Mouse (Mus musculus) embryonic facial prominence, embryonic 13.5 days (tissue): ENCODE measurements around the gene Gja3. TPM values are rescaled to one million over a fixed set of nuclear protein-coding genes. Genes with fewer than 3 reads are reported as not detected.
"Not testable (repeated sequence)": the region's sequence is repeated elsewhere in the genome, so short reads cannot be mapped to it uniquely, and the experiment has no call there.

Experiments
- ATAC-seq: fragments of 200-750 bp; cut with Nextera tagmentation; 2 replicates; pipeline ENCODE4 v1.8.0; 2017; ENCODE audit warnings: low read depth; ENCODE audit not compliant: insufficient number of reproducible peaks, insufficient read depth, low FRiP score, low TSS enrichment
- H3K27ac ChIP-seq: fragments of 300-500 bp; sonication (generic); 2 replicates; pipeline ENCODE4 v1.5.1; 2015; ENCODE audit warnings: moderate library complexity, mild to moderate bottlenecking, inconsistent platforms
- H3K27me3 ChIP-seq: fragments of 300-500 bp; sonication (generic); 2 replicates; pipeline ENCODE4 v1.6.1; 2015; ENCODE audit warnings: mild to moderate bottlenecking, inconsistent platforms
- H3K36me3 ChIP-seq: fragments of 300-500 bp; sonication (generic); 2 replicates; pipeline ENCODE4 v1.6.1; 2015; ENCODE audit warnings: mild to moderate bottlenecking, inconsistent platforms
- H3K4me1 ChIP-seq: fragments of 300-500 bp; sonication (generic); 2 replicates; pipeline ENCODE4 v1.6.1; 2015; ENCODE audit warnings: inconsistent platforms
- H3K4me2 ChIP-seq: fragments of 300-500 bp; sonication (generic); 2 replicates; pipeline ENCODE4 v1.6.1; 2015; ENCODE audit warnings: moderate library complexity, mild to moderate bottlenecking, inconsistent platforms
- H3K4me3 ChIP-seq: fragments of 300-500 bp; sonication (generic); 2 replicates; pipeline ENCODE4 v1.5.1; 2015; ENCODE audit warnings: mild to moderate bottlenecking, inconsistent platforms
- H3K9ac ChIP-seq: fragments of 300-500 bp; sonication (generic); 2 replicates; pipeline ENCODE4 v1.6.1; 2015; ENCODE audit warnings: mild to moderate bottlenecking, inconsistent platforms
- H3K9me3 ChIP-seq: fragments of 300-500 bp; sonication (generic); 2 replicates; pipeline ENCODE4 v1.6.1; 2016; ENCODE audit warnings: inconsistent platforms
- WGBS: fragments of 180-500 bp; shearing (Covaris S2); methylation state at CpG from one replicate; pipeline ENCODE4 v1.1.7; 2015; ENCODE audit warnings: mixed read lengths; 5-methylcytosine and 5-hydroxymethylcytosine counted together
- polyA plus RNA-seq: library from polyadenylated mRNA; unstranded; fragments of >200 nt; fragmentation: Nextera tagmentation; extraction: Ambion mirVana; gene quantifications from 2 replicates; pipeline ENCODE4 v1.2.1, GENCODE M21; 2015

Gja3 gene
- polyA plus RNA-seq, 1 experiment from 2014 or later: 1.3 TPM

- Histone ChIP-seq H3K9ac (no peak overlapping the region), H3K36me3 (no peaks in the 10 kb centered on the region), H3K4me3 (no peak overlapping the region), H3K9me3 (no peaks in the 10 kb centered on the region), H3K4me1 (peaks cover 13% of the 10 kb centered on the region), H3K4me2 (no peak overlapping the region), H3K27me3 (no peaks in the 10 kb centered on the region), H3K27ac (no peak overlapping the region)
- ATAC-seq: no peak
- 84% methylated on average over 7 of the region's 7 CpGs for WGBS
Measured at GRCm38 (mm10) chr14:57089107-57089506, 31.2 kb upstream of the Gja3 start.

DNA sequence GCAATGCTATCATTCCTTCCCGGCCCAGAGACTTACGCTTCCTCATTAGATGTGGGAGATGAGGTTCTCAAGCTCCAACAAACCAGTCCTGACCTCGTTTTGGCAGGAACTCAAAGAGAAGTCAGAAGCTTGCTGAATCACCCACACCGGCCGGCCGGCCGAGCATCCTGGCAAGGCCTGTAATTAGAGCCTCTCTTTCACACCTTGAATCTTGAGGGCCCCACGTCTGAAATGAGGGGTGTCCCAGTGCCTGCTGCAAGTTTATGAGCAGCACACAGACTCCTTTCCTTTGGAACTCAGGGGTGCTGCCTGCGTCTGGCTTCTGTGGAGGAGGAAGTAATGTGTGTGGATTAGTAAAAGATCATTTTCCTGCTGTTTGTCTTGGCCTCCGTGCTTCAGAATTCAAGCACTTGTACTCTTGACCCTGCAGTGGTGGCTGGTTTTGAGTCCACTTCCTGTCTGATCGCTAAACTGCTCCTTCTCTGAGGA is 26.3 kb upstream of the Gja3 start:
- ATAC-seq: no peak
- Histone ChIP-seq H3K27me3 (no peaks in the 10 kb centered on the region; the same call in 1 of the 2 replicates), H3K9ac (no peak overlapping the region), H3K9me3 (no peaks in the 10 kb centered on the region), H3K27ac (no peak overlapping the region), H3K36me3 (no peaks in the 10 kb centered on the region), H3K4me3 (no peak overlapping the region), H3K4me2 (no peak overlapping the region), H3K4me1 (peaks cover 15% of the 10 kb centered on the region)
- 31% methylated on average over 11 of the region's 11 CpGs for WGBS

GRCm38 (mm10) chr14:57082863-57083262 is 25.0 kb upstream of the Gja3 start:
- 96% methylated on average over 1 of the region's 1 CpGs for WGBS
- Histone ChIP-seq H3K4me2 (no peak overlapping the region), H3K9ac (no peak overlapping the region), H3K36me3 (no peaks in the 10 kb centered on the region), H3K27me3 (no peaks in the 10 kb centered on the region; the same call in 1 of the 2 replicates), H3K9me3 (no peaks in the 10 kb centered on the region), H3K4me3 (no peak overlapping the region), H3K27ac (no peak overlapping the region), H3K4me1 (peaks cover 15% of the 10 kb centered on the region)
- ATAC-seq: no peak

DNA sequence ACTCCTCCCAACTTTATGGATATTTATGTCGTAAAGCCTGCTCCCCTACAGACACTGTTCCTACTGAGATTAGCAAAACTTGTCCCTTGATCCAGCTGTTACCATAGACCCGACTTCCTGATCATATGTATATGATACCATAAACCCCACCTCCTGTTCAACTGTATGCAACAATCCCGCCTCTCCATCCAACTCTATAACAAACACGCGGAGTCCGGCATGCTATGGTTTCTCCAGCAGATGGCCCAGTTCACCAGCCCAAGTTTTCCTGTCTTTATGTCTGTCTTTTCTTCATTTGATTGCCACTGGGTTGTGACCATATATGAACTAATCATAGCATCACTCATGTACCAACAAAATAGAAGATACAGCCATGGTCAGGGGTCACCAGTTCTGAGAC is 17.6 kb upstream of the Gja3 start:
- no peaks in the 10 kb centered on the region for H3K36me3 ChIP-seq
- no peak overlapping the region for H3K4me2 ChIP-seq
- H3K9ac ChIP-seq: no peak overlapping the region
- no peaks in the 10 kb centered on the region for H3K4me1 ChIP-seq
- no peaks in the 10 kb centered on the region for H3K9me3 ChIP-seq
- ATAC-seq: no peak
- no peaks in the 10 kb centered on the region for H3K27me3 ChIP-seq
- H3K4me3 ChIP-seq: no peak overlapping the region
- 86% methylated on average over 6 of the region's 6 CpGs for WGBS
- no peak overlapping the region for H3K27ac ChIP-seq

DNA sequence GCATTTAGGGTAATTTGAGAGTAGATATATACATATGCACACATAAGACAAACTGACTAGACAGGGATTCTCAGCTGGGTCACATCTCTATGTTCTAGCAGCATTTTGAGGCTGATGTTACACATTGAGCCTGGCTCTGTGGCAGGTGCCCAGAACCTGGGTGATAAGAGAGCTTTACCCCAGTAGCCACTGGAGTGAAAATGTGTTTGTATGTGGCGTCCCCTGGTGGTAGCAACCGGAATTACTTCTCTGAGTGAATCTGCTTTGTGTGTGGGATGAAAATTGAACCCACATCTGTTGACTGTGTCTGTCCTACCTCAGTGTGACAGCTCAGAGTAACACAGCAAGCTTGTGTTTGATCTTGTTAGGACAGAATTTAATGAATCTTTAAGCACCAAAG is 12.0 kb upstream of the Gja3 start:
- H3K4me1 ChIP-seq, H3K36me3 ChIP-seq, H3K4me2 ChIP-seq, H3K27me3 ChIP-seq, H3K9ac ChIP-seq, H3K27ac ChIP-seq, ATAC-seq, H3K4me3 ChIP-seq, H3K9me3 ChIP-seq: not testable (repeated sequence)
- WGBS: 0% methylated on average over 2 of the region's 2 CpGs

DNA sequence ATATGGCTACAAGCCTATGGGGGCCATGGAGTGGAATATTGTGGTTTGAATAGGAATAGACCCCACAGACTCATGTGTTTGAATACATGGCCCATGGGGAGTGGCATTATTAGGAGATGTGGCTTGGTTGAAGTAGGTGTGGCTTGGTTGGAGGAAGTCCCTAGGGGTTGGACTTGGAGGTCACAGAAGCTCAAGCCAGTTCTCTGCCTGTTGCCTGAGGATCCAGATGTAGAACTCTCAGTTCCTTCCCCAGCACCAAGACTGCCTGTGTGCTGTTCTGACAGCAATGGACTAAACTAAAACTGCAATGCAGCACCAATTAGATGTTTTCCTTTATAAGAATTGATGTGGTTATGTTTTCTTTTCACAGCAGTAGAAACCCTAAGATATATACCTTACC is 8.2 kb upstream of the Gja3 start:
- H3K9ac ChIP-seq: no peak overlapping the region
- no peaks in the 10 kb centered on the region for H3K36me3 ChIP-seq
- no peak overlapping the region for H3K4me3 ChIP-seq
- no peak for ATAC-seq
- no peaks in the 10 kb centered on the region for H3K4me1 ChIP-seq
- no peak overlapping the region for H3K27ac ChIP-seq
- H3K4me2 ChIP-seq: no peak overlapping the region
- no peaks in the 10 kb centered on the region for H3K27me3 ChIP-seq
- H3K9me3 ChIP-seq: no peaks in the 10 kb centered on the region

- H3K4me2 ChIP-seq, H3K36me3 ChIP-seq, H3K9ac ChIP-seq, H3K4me3 ChIP-seq, ATAC-seq, H3K9me3 ChIP-seq, H3K27ac ChIP-seq: not testable (repeated sequence)
- H3K4me1 ChIP-seq: peaks cover 12% of the 10 kb centered on the region
- peaks cover 51% of the 10 kb centered on the region for H3K27me3 ChIP-seq
- WGBS: 0% methylated on average over 1 of the region's 1 CpGs
Measured at GRCm38 (mm10) chr14:57060052-57060451, 2.2 kb upstream of the Gja3 start.

- ATAC-seq: no peak
Measured at GRCm38 (mm10) chr14:57057204-57057562, 717 bp downstream of the Gja3 start.

DNA sequence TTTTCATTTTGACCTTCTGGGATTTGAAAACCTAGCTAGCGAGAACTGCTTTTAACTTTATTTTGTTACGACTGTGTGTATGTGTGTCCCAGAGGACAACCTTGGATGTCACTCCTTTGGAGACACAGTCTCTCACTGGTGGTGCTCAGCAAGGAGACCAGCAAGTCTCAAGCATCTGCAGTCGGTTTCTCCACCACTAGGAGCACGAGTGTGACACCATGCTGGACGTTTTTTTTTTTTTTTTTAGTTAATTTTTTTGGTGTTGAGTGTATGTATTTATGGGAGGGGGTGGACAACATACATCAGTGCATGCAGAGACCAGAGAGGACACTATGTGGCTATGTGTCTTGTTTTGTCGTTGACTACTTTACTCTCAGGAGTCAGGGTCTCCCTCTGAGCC is 5.2 kb downstream of the Gja3 start:
- no peaks in the 10 kb centered on the region for H3K36me3 ChIP-seq
- H3K9me3 ChIP-seq: no peaks in the 10 kb centered on the region
- no peak for ATAC-seq
- peaks cover 36% of the 10 kb centered on the region for H3K27me3 ChIP-seq
- H3K27ac ChIP-seq: no peak overlapping the region
- peaks cover 7% of the 10 kb centered on the region for H3K4me1 ChIP-seq
- H3K4me2 ChIP-seq: no peak overlapping the region
- H3K4me3 ChIP-seq: no peak overlapping the region
- no peak overlapping the region for H3K9ac ChIP-seq
- WGBS: 63% methylated on average over 6 of the region's 6 CpGs

More at GRCm38 (mm10) chr14:57057204-57057562, 717 bp downstream of the Gja3 start:
- Histone ChIP-seq H3K4me1 (peaks cover 12% of the 10 kb centered on the region), H3K27me3 (peaks cover 61% of the 10 kb centered on the region), H3K9ac (peak overlapping the region; percentile 58), H3K4me3 (peak overlapping the region; percentile 48), H3K4me2 (peak overlapping the region; percentile 85), H3K27ac (no peak overlapping the region), H3K36me3 (no peaks in the 10 kb centered on the region), H3K9me3 (no peaks in the 10 kb centered on the region)
- WGBS: 3% methylated on average over 19 of the region's 19 CpGs

DNA sequence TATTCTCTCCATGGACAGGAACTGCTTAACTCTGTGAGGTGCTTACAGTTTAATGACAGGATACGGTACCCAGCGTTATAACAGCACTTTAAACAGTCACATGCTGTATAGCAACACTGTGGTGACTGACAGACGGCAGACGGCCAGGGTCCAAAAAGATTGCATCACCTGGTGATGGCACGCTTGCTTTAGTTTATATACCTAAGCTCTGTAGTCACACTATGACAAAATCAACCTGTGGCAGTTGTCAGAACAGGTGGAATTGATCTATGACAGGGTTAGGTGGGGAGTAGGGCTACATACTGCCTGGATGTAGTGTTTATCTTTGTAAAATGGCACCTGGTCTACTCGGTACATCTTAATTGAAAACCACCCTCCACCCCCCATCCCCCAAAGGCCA is 14.0 kb downstream of the Gja3 start:
- 81% methylated on average over 6 of the region's 6 CpGs for WGBS
- Histone ChIP-seq H3K9me3 (no peaks in the 10 kb centered on the region), H3K4me1 (no peaks in the 10 kb centered on the region), H3K36me3 (no peaks in the 10 kb centered on the region), H3K27me3 (no peaks in the 10 kb centered on the region), H3K27ac (no peak overlapping the region), H3K9ac (no peak overlapping the region), H3K4me3 (no peak overlapping the region), H3K4me2 (no peak overlapping the region)
- ATAC-seq: no peak

GRCm38 (mm10) chr14:57041439-57041838 is 16.5 kb downstream of the Gja3 start:
- no peak overlapping the region for H3K4me3 ChIP-seq
- no peaks in the 10 kb centered on the region for H3K4me1 ChIP-seq
- no peaks in the 10 kb centered on the region for H3K27me3 ChIP-seq
- no peaks in the 10 kb centered on the region for H3K36me3 ChIP-seq
- H3K9ac ChIP-seq: no peak overlapping the region
- H3K4me2 ChIP-seq: no peak overlapping the region
- no peak for ATAC-seq
- 77% methylated on average over 1 of the region's 1 CpGs for WGBS
- H3K9me3 ChIP-seq: no peaks in the 10 kb centered on the region
- H3K27ac ChIP-seq: no peak overlapping the region

DNA sequence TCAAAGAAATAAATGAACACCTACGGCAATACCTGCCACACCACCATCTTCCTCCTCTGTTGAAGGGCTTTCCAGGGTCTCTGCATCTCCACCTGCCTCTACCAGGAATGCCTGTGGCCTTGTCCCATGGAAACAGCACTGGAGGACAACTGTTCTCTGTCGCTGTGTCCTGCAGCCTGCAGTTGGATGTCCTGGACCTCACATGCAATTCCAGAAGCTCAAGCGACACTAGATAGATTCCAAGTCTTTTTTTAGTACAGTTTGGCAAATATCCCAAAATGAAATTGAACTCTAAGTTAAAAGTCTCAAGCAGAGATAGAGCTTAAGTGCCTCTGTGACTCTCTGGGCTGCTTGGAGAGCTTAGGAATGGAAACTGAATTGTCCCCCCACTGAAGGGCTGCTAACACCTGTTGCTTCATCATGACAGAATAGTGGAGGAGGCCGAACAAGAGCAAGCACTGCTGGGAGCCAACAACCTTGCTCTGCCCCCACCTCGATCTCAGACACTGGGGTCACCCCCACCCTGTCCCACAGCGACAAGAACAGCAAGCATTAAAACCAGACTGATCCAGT is 22.9 kb downstream of the Gja3 start:
- Histone ChIP-seq H3K9ac (no peak overlapping the region), H3K4me2 (no peak overlapping the region), H3K36me3 (no peaks in the 10 kb centered on the region), H3K4me3 (no peak overlapping the region), H3K27ac (no peak overlapping the region), H3K9me3 (no peaks in the 10 kb centered on the region), H3K27me3 (no peaks in the 10 kb centered on the region), H3K4me1 (no peaks in the 10 kb centered on the region; the same call in 1 of the 2 replicates)
- WGBS: 69% methylated on average over 6 of the region's 6 CpGs
- ATAC-seq: no peak
